Mouse (Mus musculus) testis, adult 2 months (tissue): ENCODE measurements around the gene Hoxc4.

Experiments used
- CTCF ChIP-seq: fragments of 200-500 bp; IDR thresholded peaks from 2 replicates; pipeline ENCODE4 v1.5.1; 2012; ENCODE audit warnings: low read depth, mild to moderate bottlenecking, inconsistent platforms, low read length, moderate library complexity; ENCODE audit not compliant: control insufficient read depth, insufficient read depth, insufficient replicate concordance
- POLR2A ChIP-seq: fragments of 200-500 bp; IDR thresholded peaks from 2 replicates; pipeline ENCODE4 v1.6.1; 2012; ENCODE audit warnings: low read depth, mild to moderate bottlenecking, inconsistent platforms, low read length, moderate library complexity; ENCODE audit not compliant: control insufficient read depth

DNA sequence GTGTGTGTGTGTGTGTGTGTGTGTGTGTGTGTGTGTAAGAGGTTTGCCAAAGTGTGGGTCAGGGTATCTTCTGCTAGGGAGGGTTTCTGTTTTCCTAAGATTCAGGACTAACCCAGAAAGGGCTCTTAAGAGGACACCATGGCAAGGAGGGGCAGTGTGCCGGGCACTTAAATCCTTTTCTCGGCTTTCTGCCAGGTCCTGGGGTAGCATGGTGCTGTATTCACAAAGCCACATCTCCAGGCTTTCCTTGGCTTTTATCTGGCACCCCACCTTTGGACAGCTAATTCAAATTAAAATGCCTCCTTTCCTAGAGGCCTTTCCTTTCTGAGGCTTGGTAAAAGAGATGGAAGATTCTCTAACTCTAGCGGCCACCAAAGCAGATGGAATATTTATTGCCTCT, 20.9 kb downstream of the Hoxc4 start:
- TF ChIP-seq CTCF (no peak), POLR2A (no peak)
